Mouse (Mus musculus) CD8-positive naive resting alpha-beta T cell, adult 2 months (primary cell): ENCODE results near the gene Mapk3.

ENCODE experiments used
- DNase-seq, 2 experiments: peaks; one replicate each; pipeline ENCODE4 v3.0.0; 2022; ENCODE audit warnings: low read depth in 2 of 2, low spot score in 2 of 2

Gene Mapk3

GRCm38 (mm10) chr7:126800269-126801056, 41.1 kb downstream of the Mapk3 start:
- no peak for DNase-seq

- DNase-seq, result no peak
Measured at GRCm38 (mm10) chr7:126801057-126801422, 41.6 kb downstream of the Mapk3 start.

GRCm38 (mm10) chr7:126802134-126802889, 42.9 kb downstream of the Mapk3 start:
- DNase-seq, result no peak

DNA sequence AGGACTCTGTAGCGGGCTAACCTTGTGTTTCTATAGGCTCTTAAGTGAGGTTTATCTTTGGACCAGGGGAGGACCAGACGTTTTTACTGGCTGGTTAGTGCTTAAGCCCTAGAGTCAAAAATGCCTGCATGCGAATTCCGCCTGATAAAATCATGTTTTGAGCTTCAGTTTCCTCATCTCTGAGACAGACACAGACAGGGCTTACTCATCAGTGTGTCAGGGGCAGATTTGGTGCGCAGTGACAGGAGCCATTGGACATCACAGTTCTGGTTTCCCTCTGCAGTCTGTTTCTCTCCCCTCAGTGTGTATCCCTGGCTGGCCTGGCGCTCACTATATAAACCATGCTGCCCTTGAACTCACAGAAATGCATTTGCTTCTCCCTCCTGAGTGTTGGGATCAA, 43.8 kb downstream of the Mapk3 start:
- DNase-seq, result no peak

DNA sequence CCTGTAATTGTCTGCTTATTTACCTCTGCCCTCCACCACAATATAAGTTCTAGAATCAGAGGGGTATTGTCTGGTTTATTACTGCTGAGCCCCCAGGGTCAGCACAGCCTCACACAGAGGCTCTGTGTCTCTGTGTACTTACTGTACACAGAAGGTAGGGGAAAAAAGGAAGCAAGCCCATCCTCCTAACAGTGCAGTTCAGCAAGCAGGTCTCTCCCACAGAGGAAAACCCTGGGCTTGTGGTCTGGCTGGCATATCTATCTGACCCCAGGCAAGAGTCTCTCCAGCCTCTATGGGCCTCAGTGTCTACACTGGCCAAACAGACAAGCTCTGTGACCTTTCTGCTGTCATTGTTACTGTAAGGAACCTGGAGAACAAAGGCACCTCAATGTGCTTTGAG, 44.4 kb downstream of the Mapk3 start:
- no peak for DNase-seq

GRCm38 (mm10) chr7:126806956-126807355, 47.6 kb downstream of the Mapk3 start:
- DNase-seq, result no peak

DNA sequence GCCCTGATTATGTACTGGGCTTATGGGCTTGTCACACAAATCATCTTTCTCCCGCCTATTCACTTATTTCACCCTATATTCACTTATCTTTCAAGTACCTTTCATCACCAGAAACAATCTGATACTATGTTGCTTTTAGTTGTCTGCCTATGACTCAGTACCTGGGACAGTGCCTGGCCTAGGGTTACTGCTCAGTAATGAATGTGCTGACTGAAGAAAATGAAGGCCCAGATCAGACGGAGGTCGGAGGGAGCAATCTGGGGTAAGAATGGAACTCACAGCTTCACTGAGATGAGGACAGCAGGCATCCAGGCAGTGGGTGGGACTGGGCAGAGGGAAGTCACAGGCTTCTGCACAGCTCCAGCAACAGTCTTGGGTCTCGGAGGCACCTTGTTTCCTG, 48.0 kb downstream of the Mapk3 start:
- DNase-seq, result no peak

- DNase-seq, result no peak
Measured at GRCm38 (mm10) chr7:126808703-126809455, 49.5 kb downstream of the Mapk3 start.

- no peak for DNase-seq
Measured at GRCm38 (mm10) chr7:126809723-126810369, 50.4 kb downstream of the Mapk3 start.
